Mouse (Mus musculus) embryonic fibroblast, embryonic 13.5 days (primary cell): ENCODE measurements at regions not wholly inside any gene's neighbourhood (a gene's known extent, or its start where the extent isn't known, plus 50 kb on each side); places are given as distances from the start of the nearest gene placed in this dataset.

ENCODE experiments used
- CTCF ChIP-seq: IDR thresholded peaks from 2 replicates; pipeline ENCODE4 v1.5.1; 2011; ENCODE audit warnings: mild to moderate bottlenecking, control low read depth, low read length, moderate library complexity, borderline replicate concordance; ENCODE audit not compliant: insufficient read depth
- POLR2A ChIP-seq: IDR thresholded peaks from 2 replicates; pipeline ENCODE4 v1.6.1; 2011; ENCODE audit warnings: low read depth, mild to moderate bottlenecking, control low read depth, low read length, moderate library complexity

- TF ChIP-seq POLR2A (no peak), CTCF (no peak)
Measured at GRCm38 (mm10) chr8:116139934-116140333, 364.8 kb upstream of the Dynlrb2 start.
